Mouse (Mus musculus) thymus, postnatal 36 days (tissue): ENCODE results near the gene Gnl2.

Experiments
- DNase-seq, 2 experiments: peaks; one replicate each; pipeline ENCODE4 v3.0.0; 2022; ENCODE audit warnings: mixed read lengths in 2 of 2

Gnl2 gene

DNA sequence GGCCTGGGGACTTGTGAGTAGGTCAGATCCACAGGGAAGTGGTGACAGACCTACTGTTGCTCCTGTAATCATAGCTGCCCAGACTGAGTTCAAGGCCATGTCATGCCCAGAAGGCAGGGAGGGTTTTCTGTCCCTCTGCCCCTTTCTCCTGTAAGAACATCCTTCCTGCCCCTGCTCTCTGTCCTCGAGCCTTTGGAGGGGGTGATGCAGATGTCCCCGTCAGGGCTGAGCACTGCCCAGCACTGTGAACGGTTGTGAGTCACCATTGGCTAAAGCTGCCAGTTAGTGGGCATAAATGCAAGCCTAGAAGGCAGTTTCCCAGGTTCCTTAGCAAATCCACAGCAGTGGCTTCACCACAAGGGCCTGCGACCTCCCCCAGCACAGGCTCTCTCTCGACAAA, 76.6 kb downstream of the Gnl2 start:
- DNase-seq, result no peak

DNA sequence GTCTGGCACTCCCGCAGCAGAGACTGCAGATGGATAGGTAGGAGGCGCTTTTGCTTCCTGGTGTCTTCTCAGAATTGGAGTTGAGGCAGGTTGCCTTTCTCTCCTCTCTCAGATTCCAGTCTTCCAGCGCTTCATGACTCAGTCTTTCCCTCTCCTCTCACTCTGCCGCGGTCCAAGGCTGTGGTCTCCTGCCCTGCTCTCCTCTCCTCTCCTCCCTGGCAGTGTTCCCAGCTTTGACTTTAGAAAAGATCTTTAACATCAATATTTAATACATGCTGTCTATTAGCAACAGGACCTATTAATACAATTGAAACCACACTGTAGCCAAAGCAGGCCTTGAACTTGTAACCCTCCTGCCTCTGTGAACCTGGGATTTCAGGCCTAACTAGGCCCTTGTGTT, 79.7 kb downstream of the Gnl2 start:
- DNase-seq, result no peak

DNA sequence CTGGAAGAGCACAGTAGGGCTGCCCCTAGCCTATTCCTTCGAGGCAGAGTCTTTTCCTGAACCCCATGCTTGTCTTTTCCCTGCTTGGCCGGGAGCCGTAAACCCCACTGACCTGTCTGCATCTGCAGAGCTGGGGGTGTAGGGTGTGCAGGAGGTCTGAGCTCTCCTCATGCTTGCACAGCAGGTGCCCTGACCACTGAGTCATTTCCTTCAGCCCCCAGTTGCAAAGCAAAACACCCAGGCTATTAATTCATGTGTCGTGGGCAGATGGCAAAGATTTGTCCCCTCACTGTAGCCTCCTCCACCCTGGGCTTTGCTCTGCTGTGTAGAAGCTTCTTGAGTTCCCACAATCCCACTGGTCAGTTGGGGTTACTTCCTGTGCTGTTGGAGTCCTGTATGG, 81.0 kb downstream of the Gnl2 start:
- DNase-seq, result no peak

DNA sequence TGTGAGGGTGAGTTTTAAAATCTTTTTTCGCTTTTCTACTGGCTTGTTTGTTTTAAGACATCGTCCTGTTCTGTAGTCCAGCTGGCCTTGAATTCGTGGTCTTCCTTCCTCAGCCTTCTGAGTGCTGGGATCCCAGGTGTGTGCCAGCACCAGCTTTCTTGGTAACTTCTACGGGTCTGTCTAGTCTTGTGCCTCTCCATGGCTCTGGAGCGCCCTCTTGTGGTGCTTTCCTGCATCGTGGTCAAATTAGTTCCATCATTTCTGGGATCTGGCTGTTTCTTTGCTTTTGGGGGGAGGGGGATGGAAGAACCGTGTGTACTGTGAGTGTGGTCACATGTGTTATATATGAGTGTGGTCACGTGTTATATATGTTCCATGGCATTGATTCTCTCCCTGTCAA, 83.1 kb downstream of the Gnl2 start:
- DNase-seq, result peak; percentile 72 to 81

DNA sequence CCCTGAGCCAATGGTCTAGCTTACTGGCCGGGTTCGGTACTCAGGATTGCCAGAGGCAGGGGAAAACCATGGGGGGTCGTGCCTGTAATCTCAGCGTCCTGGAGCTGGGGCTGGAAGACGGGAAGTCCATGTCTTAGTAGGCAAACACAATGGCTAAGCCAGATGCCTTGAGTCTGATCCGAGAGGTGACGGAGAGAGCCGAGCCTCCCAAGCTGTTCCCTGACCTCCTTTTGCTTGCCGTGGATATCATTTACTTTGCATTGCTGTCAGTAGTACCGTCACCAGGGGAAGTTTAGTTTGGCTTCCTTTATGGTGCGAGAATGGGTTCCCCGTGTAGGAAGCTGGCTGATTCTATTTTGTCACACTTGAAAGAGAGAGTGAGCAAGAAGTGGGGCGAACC, 84.9 kb downstream of the Gnl2 start:
- no peak for DNase-seq
